Mouse (Mus musculus) cerebellum, adult 11 months (tissue): ENCODE results near the gene Aadacl4.
"Not testable (repeated sequence)": the region's sequence is repeated elsewhere in the genome, so short reads cannot be mapped to it uniquely, and the experiment has no call there.

Experiments
- DNase-seq: peaks from one replicate; pipeline ENCODE4 v3.0.0; 2022

The Aadacl4 gene

GRCm38 (mm10) chr4:144613407-144613806 is at the start of gene Aadacl4:
Gene Aadacl4, plus strand, starts transcription at chr4:144613707.
- DNase-seq = no peak

GRCm38 (mm10) chr4:144565034-144565433 is 48.5 kb upstream of the Aadacl4 start, which contains the start of gene Gm13124:
Gene Gm13124, minus strand, starts transcription at chr4:144565134.
- no peak for DNase-seq

GRCm38 (mm10) chr4:144567752-144568151 is 45.8 kb upstream of the Aadacl4 start:
- DNase-seq = no peak

GRCm38 (mm10) chr4:144586207-144586606 is 27.3 kb upstream of the Aadacl4 start:
- DNase-seq = not testable (repeated sequence)

GRCm38 (mm10) chr4:144592790-144593189 is 20.7 kb upstream of the Aadacl4 start:
- no peak for DNase-seq

- no peak for DNase-seq
Measured at GRCm38 (mm10) chr4:144614586-144614985, 1.1 kb downstream of the Aadacl4 start.

GRCm38 (mm10) chr4:144638263-144638662 is 24.8 kb downstream of the Aadacl4 start:
- DNase-seq = no peak
